Mouse (Mus musculus) cerebellum, postnatal 14 days (tissue): ENCODE data around the gene Sox11.

Source experiments
- DNase-seq, 2 experiments: peaks; one replicate each; pipeline ENCODE4 v3.0.0; 2021; ENCODE audit warnings: mixed read lengths in 2 of 2

Gene Sox11

GRCm38 (mm10) chr12:27341871-27342690 lies at the start of gene Sox11:
TSS of gene Sox11 (minus strand) at chr12:27342574.
- peak; percentile 71 to 73 for DNase-seq

GRCm38 (mm10) chr12:27391652-27392305 lies 49.4 kb upstream of the Sox11 start:
- DNase-seq, result no peak

GRCm38 (mm10) chr12:27390439-27390838 lies 48.1 kb upstream of the Sox11 start:
- no peak for DNase-seq

GRCm38 (mm10) chr12:27389429-27389828 lies 47.1 kb upstream of the Sox11 start:
- no peak for DNase-seq

- DNase-seq, result no peak
Measured at GRCm38 (mm10) chr12:27372505-27372904, 30.1 kb upstream of the Sox11 start.

GRCm38 (mm10) chr12:27370756-27371155 lies 28.4 kb upstream of the Sox11 start:
- DNase-seq, result no peak

GRCm38 (mm10) chr12:27367476-27367875 lies 25.1 kb upstream of the Sox11 start:
- no peak for DNase-seq

GRCm38 (mm10) chr12:27363840-27364640 lies 21.7 kb upstream of the Sox11 start:
- no peak for DNase-seq

- peak; percentile 80 to 84 for DNase-seq
Measured at GRCm38 (mm10) chr12:27357076-27357637, 14.8 kb upstream of the Sox11 start.

GRCm38 (mm10) chr12:27356571-27356970 lies 14.2 kb upstream of the Sox11 start:
- DNase-seq, result no peak

- peak in 1 of 2 experiments; percentile 46 for DNase-seq
Measured at GRCm38 (mm10) chr12:27343606-27344410, 1.4 kb upstream of the Sox11 start.

- DNase-seq, result peak; percentile 93 to 94
Measured at GRCm38 (mm10) chr12:27342691-27343605, 574 bp upstream of the Sox11 start.

- peak; percentile 64 to 67 for DNase-seq
Measured at GRCm38 (mm10) chr12:27341130-27341870, 1.1 kb downstream of the Sox11 start.

GRCm38 (mm10) chr12:27340451-27341035 lies 1.8 kb downstream of the Sox11 start:
- peak; percentile 35 to 49 for DNase-seq

- peak; percentile 80 to 83 for DNase-seq
Measured at GRCm38 (mm10) chr12:27339171-27339751, 3.1 kb downstream of the Sox11 start.

GRCm38 (mm10) chr12:27338721-27339170 lies 3.6 kb downstream of the Sox11 start:
- peak; percentile 74 to 78 for DNase-seq

GRCm38 (mm10) chr12:27338116-27338515 lies 4.3 kb downstream of the Sox11 start:
- DNase-seq, result peak in 1 of 2 experiments; percentile 42

GRCm38 (mm10) chr12:27337482-27337881 lies 4.9 kb downstream of the Sox11 start:
- DNase-seq, result no peak

- DNase-seq, result no peak
Measured at GRCm38 (mm10) chr12:27336801-27337200, 5.6 kb downstream of the Sox11 start.
